Comparison of ENCODE assay signal across 17 mouse cellular contexts in the genomic region with DNA sequence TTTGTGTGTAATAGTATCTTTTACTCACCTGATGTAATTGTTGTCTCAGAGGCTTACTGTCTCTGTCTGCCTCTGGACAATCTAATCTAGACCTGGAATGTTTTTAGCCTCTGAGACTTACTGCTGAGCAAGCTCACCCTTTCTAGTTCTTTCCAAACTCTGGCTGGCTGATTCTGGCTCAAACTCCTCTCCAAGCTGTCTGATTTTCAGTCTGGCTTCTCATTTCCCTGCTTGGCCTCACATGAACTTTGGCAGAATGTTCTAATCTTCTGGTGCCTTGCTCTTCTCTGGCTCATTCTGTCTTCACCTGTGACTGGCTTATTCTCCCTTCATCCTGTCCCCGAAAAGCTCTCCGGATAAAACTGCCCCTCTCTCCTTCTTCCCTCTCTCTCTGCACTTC. TPM values are rescaled to one million over a fixed set of nuclear protein-coding genes. Genes with fewer than 3 reads are reported as not detected.
A peak's percentile ranks its signal among the peaks of the same experiment; 100 is the strongest.
DNase-seq lines count a peak whose midpoint lies in the region; ATAC-seq and TF ChIP-seq lines count a peak whose summit lies in the region.
"Had no signal": no experiment of that assay in that cellular context is flagged by ENCODE, and none has a peak within 500 bp of the region (broad histone marks: within the 10 kb centered on the region; RNA-seq: fewer than 3 reads in every experiment).

No protein-coding gene starts in this region.

- H3K4me1 ChIP-seq in heart, embryonic 11.5 days (ENCODE audit: control insufficient read depth, insufficient read depth, low read length) = peaks cover 5% of the 10 kb centered on the region; the same call in 1 of the 2 replicates
- peaks cover 15% of the 10 kb centered on the region for H3K4me1 ChIP-seq in kidney, embryonic 15.5 days

- no peak for ATAC-seq in heart, embryonic 11.5 days (replicated peaks; ENCODE audit: insufficient number of reproducible peaks, low FRiP score, low TSS enrichment)
- no peak for ATAC-seq in kidney, embryonic 15.5 days (replicated peaks; ENCODE audit: low FRiP score)
- ATAC-seq: intestine, embryonic 15.5 days; midbrain, embryonic 16.5 days had no signal

- no peaks in the 10 kb centered on the region for H3K9me3 ChIP-seq in heart, embryonic 11.5 days (replicated peaks; ENCODE audit: control insufficient read depth, low read length)
- H3K9me3 ChIP-seq in kidney, embryonic 15.5 days (replicated peaks) = no peaks in the 10 kb centered on the region
- H3K9me3 ChIP-seq: embryonic facial prominence, embryonic 13.5 days; intestine, embryonic 15.5 days; limb, embryonic 13.5 days had no signal

- DNase-seq in heart, adult 18-20 months = peak; percentile 19 to 22
- DNase-seq in kidney, adult 8-10 months = peak; percentile 67 to 74
- DNase-seq in kidney, adult 9 months = peak; percentile 67
- no peak for DNase-seq in thymus, postnatal 4 days
- DNase-seq in layer of hippocampus, adult 2 months (ENCODE audit: low spot score in 2 of 2) = no peak
- DNase-seq: cerebellum, adult 8-10 months; gastrocnemius, postnatal 14 days; right cerebral cortex, adult 18-20 months; spleen, adult 18-20 months; thymus, adult 18-20 months had no signal

- H3K27ac ChIP-seq in heart, embryonic 11.5 days (ENCODE audit: low read depth, low read length) = no peak overlapping the region
- H3K27ac ChIP-seq in kidney, embryonic 15.5 days = no peak overlapping the region
- no peak overlapping the region for H3K27ac ChIP-seq in layer of hippocampus, adult 2 months
- H3K27ac ChIP-seq: embryonic facial prominence, embryonic 13.5 days; hindbrain, embryonic 14.5 days; intestine, embryonic 15.5 days; limb, embryonic 13.5 days had no signal

- H3K4me2 ChIP-seq in heart, embryonic 11.5 days = no peak overlapping the region
- H3K4me2 ChIP-seq in kidney, embryonic 15.5 days = no peak overlapping the region
- H3K4me2 ChIP-seq: embryonic facial prominence, embryonic 13.5 days; hindbrain, embryonic 14.5 days; intestine, embryonic 15.5 days; limb, embryonic 13.5 days had no signal

- no peaks in the 10 kb centered on the region for H3K27me3 ChIP-seq in heart, embryonic 11.5 days (ENCODE audit: control insufficient read depth, insufficient read depth, low read length)
- H3K27me3 ChIP-seq in kidney, embryonic 15.5 days = no peaks in the 10 kb centered on the region
- H3K27me3 ChIP-seq: embryonic facial prominence, embryonic 13.5 days; intestine, embryonic 15.5 days; limb, embryonic 13.5 days had no signal

- TF ChIP-seq CTCF in layer of hippocampus, adult 2 months (conservative IDR thresholded peaks at IDR 0.05) = no peak

- H3K9ac ChIP-seq in heart, embryonic 11.5 days (ENCODE audit: low read depth, low read length) = no peak overlapping the region
- no peak overlapping the region for H3K9ac ChIP-seq in kidney, embryonic 15.5 days
- H3K9ac ChIP-seq: embryonic facial prominence, embryonic 13.5 days; hindbrain, embryonic 14.5 days; intestine, embryonic 15.5 days; limb, embryonic 13.5 days had no signal

- 56% methylated on average over 2 of the region's 2 CpGs for WGBS in heart, embryonic 11.5 days (ENCODE audit: insufficient replicate concordance)
- 81% methylated on average over 2 of the region's 2 CpGs for WGBS in kidney, embryonic 15.5 days

- H3K36me3 ChIP-seq in heart, embryonic 11.5 days (ENCODE audit: control insufficient read depth, insufficient read depth, low read length) = no peaks in the 10 kb centered on the region
- no peaks in the 10 kb centered on the region for H3K36me3 ChIP-seq in kidney, embryonic 15.5 days
- H3K36me3 ChIP-seq: embryonic facial prominence, embryonic 13.5 days; intestine, embryonic 15.5 days; limb, embryonic 13.5 days had no signal

- no peak overlapping the region for H3K4me3 ChIP-seq in heart, embryonic 11.5 days (ENCODE audit: low read depth, low read length)
- no peak overlapping the region for H3K4me3 ChIP-seq in kidney, embryonic 15.5 days (replicated peaks)
- H3K4me3 ChIP-seq in layer of hippocampus, adult 2 months = no peak overlapping the region
- H3K4me3 ChIP-seq: embryonic facial prominence, embryonic 13.5 days; intestine, embryonic 15.5 days; limb, embryonic 13.5 days had no signal

RNA-seq across cellular contexts. Expression of gene Ubap1, which starts 2.8 kb away (rescaled TPM):
- 10 to 100 TPM; 40.6 to 41.4 TPM for total RNA-seq in heart, adult 18-20 months (2021)
- polyA plus RNA-seq in heart, embryonic 11.5 days (2014; fragmentation: Nextera tagmentation; extraction: Ambion mirVana) = 52.3 and 52.6 TPM in 2 replicates
- polyA plus RNA-seq in kidney, embryonic 15.5 days (2015; fragmentation: Nextera tagmentation; extraction: Ambion mirVana) = 62.3 and 63.0 TPM in 2 replicates
- 10 to 100 TPM; 39.3 to 40.4 TPM for total RNA-seq in layer of hippocampus, adult 2 months (2021)

RNA-seq across cellular contexts. Expression of gene Dcaf12, which starts 31.3 kb away (rescaled TPM):
- 10 to 100 TPM; 32.4 to 32.9 TPM for total RNA-seq in heart, adult 18-20 months (2021)
- 30.6 and 39.8 TPM in 2 replicates for polyA plus RNA-seq in heart, embryonic 11.5 days (2014; fragmentation: Nextera tagmentation; extraction: Ambion mirVana)
- 65.7 and 67.9 TPM in 2 replicates for polyA plus RNA-seq in kidney, embryonic 15.5 days (2015; fragmentation: Nextera tagmentation; extraction: Ambion mirVana)
- 10 to 100 TPM; 41.0 to 41.4 TPM for total RNA-seq in layer of hippocampus, adult 2 months (2021)

Comparison
In these comparisons a context has a peak if more than half of its experiments do, and no peak if none do; other contexts are left out.
1. DNase-seq: peak in heart, adult 18-20 months (2 of 2), kidney, adult 8-10 months (2 of 2) and kidney, adult 9 months (single experiment); none in thymus, postnatal 4 days (single experiment) and layer of hippocampus, adult 2 months (0 of 2).